Mouse (Mus musculus) bone marrow macrophage, adult 2 months (primary cell): ENCODE results near the gene Gprin3.

Source experiments
- CTCF ChIP-seq: IDR thresholded peaks from 2 replicates; pipeline ENCODE4 v1.5.1; 2012; ENCODE audit warnings: low read depth, mild to moderate bottlenecking, low read length, moderate library complexity
- POLR2A ChIP-seq: IDR thresholded peaks from 2 replicates; pipeline ENCODE4 v1.6.1; 2012; ENCODE audit warnings: mild to moderate bottlenecking, low read depth, low read length, borderline replicate concordance

DNA sequence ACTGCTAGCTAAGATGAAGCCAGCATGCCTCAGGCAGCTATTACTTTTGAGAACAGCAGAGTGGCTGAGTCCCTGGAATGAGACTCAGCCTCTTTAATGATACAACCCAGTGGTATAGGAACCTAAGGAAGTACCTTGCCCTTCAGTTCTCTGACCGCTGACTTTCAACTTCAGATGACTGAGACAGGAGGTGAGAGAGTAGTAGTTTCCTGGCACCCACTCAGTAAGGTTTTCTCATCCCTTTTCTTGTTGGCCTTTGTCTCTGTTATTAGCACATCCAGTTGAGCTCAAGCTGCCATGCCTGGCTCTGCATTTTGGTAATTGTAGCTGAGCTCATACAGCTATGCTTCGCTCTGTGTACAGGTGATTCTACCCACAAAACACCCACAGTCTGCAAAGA is 62.8 kb downstream of the Gprin3 start:
- no peak for TF ChIP-seq POLR2A
- TF ChIP-seq CTCF, result no peak
